Mouse (Mus musculus) cortical plate, adult 2 months (tissue): ENCODE results near the gene Rap2b.

Source experiments
- CTCF ChIP-seq: fragments of 200-500 bp; IDR thresholded peaks from 2 replicates; pipeline ENCODE4 v1.5.1; 2011; ENCODE audit warnings: mild to moderate bottlenecking, control low read depth, low read length; ENCODE audit not compliant: insufficient read depth; ENCODE audit errors: extremely low read depth
- POLR2A ChIP-seq: fragments of 200-500 bp; IDR thresholded peaks from 2 replicates; pipeline ENCODE4 v1.6.1; 2011; ENCODE audit warnings: mild to moderate bottlenecking, low read length, control low read depth; ENCODE audit not compliant: insufficient read depth; ENCODE audit errors: extremely low read depth

DNA sequence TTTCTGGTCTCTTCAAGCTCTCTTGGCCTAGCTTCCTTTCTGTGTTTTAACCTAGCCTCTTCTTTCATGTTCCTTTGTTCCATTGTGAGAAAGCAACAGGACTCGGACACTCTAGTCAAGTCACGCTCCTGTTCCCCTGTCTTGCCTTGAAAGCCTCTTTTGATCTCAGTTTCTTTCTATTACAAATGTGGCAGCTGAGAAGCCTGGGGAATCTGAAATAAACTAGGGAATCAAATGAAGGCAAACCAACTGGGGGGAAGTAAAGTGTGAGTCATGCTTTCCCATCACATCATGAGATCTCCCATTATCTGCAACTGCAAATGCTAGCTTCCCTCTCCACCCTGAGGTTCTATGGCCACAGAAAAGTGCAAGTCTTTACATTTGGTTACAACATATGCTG, 35.3 kb downstream of the Rap2b start:
- TF ChIP-seq CTCF (no peak), POLR2A (no peak)
